Mouse (Mus musculus) midbrain, postnatal 0 days (tissue): ENCODE data around the gene Slc5a3. TPM values are rescaled to one million over a fixed set of nuclear protein-coding genes. Genes with fewer than 3 reads are reported as not detected.
A peak's percentile ranks its signal among the peaks of the same experiment; 100 is the strongest.

Experiments
- ATAC-seq: fragments of 200-750 bp; cut with Nextera tagmentation; 2 replicates; pipeline ENCODE4 v1.8.0; 2017; ENCODE audit warnings: moderate number of reproducible peaks, mild to moderate bottlenecking, moderate TSS enrichment, moderate library complexity; ENCODE audit not compliant: low FRiP score
- DNase-seq: peaks from one replicate; pipeline ENCODE4 v3.0.0-alpha.2; 2015; ENCODE audit warnings: low spot score
- H3K27ac ChIP-seq: fragments of 300-500 bp; sonication (generic); 2 replicates; pipeline ENCODE4 v1.5.1; 2014; ENCODE audit warnings: low read depth, mild to moderate bottlenecking, low read length, mixed read lengths
- H3K27me3 ChIP-seq: fragments of 300-500 bp; sonication (generic); 2 replicates; pipeline ENCODE4 v1.6.1; 2014; ENCODE audit warnings: low read length, control low read depth, mixed read lengths; ENCODE audit not compliant: insufficient read depth
- H3K36me3 ChIP-seq: fragments of 300-500 bp; sonication (generic); 2 replicates; pipeline ENCODE4 v1.6.1; 2014; ENCODE audit warnings: low read length, control low read depth, mixed read lengths; ENCODE audit not compliant: insufficient read depth
- H3K4me1 ChIP-seq: fragments of 300-500 bp; sonication (generic); 2 replicates; pipeline ENCODE4 v1.6.1; 2014; ENCODE audit warnings: mild to moderate bottlenecking, control low read depth, antibody characterized with exemption, low read length, mixed read lengths; ENCODE audit not compliant: insufficient read depth
- H3K4me2 ChIP-seq: fragments of 300-500 bp; sonication (generic); 2 replicates; pipeline ENCODE4 v1.6.1; 2014; ENCODE audit warnings: low read depth, mild to moderate bottlenecking, low read length, mixed read lengths; ENCODE audit not compliant: poor library complexity, severe bottlenecking
- H3K4me3 ChIP-seq: fragments of 300-500 bp; sonication (generic); 2 replicates; pipeline ENCODE4 v1.5.1; 2014; ENCODE audit warnings: low read depth, mild to moderate bottlenecking, low read length, moderate library complexity
- H3K9ac ChIP-seq: fragments of 300-500 bp; sonication (generic); replicated peaks from 2 replicates; pipeline ENCODE4 v1.6.1; 2014; ENCODE audit warnings: mild to moderate bottlenecking, low read length, moderate library complexity, mixed read lengths; ENCODE audit not compliant: poor library complexity, severe bottlenecking
- H3K9me3 ChIP-seq: fragments of 300-500 bp; sonication (generic); 2 replicates; pipeline ENCODE4 v1.6.1; 2016; ENCODE audit warnings: low read length, control low read depth
- CTCF ChIP-seq: IDR thresholded peaks from 2 replicates; pipeline ENCODE4 v1.5.1; 2016; ENCODE audit warnings: antibody characterized with exemption, mild to moderate bottlenecking
- WGBS: fragments of 180-500 bp; shearing (Covaris S2); extraction: QIAGEN DNeasy Blood & Tissue Kit; methylation state at CpG from one replicate; pipeline ENCODE4 v1.1.7; 2014; 5-methylcytosine and 5-hydroxymethylcytosine counted together
- polyA plus RNA-seq: library from polyadenylated mRNA; unstranded; fragments of >200 nt; fragmentation: Nextera tagmentation; extraction: Ambion mirVana; gene quantifications from 2 replicates; pipeline ENCODE4 v1.2.1, GENCODE M21; 2015
- total RNA-seq: library from RNA; depleted of rRNA; stranded (reverse); fragments of >200 nt; gene quantifications from 2 replicates; pipeline ENCODE4 v1.2.3, GENCODE M21; 2014

The Slc5a3 gene
- total and polyA plus RNA-seq, 2 experiments from 2014 or later: 12.0 to 40.0 TPM

DNA sequence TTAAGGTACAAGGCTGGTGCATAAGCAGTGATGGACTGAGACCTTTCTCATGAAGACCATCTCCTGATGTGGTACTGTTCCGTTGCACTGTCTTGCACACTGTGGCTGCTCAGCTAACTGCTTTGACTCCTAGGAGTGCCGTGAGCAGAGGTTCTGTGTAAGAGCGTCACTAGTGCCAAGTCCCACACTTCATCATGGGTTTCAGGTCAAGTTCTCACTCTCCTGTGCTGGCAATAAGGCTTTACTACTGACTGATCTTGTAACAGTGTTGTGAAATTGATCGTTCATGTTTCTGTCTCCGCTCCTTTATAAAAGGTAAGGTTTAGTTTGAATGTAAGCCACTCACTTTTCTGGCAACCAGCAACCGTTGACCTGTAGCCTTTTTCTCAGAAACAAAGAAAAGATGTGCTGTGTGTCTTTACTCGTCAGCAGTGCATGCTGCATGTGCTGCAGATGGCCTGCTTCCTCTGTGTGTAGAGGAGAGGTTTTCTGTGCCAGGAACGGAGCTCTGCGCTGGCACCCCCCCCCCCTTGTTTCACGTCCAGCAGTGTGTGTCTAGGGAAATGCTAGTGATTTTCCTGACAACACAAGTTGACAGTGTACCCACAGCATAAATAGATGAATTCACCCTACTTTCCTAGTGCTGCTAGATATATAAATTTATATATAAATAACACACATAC, 25.8 kb downstream of the Slc5a3 start:
- H3K4me1 ChIP-seq: no peaks in the 10 kb centered on the region
- 78% methylated on average over 10 of the region's 10 CpGs for WGBS
- DNase-seq (no peak), ATAC-seq (no peak)
- H3K4me2 ChIP-seq: no peak overlapping the region
- H3K36me3 ChIP-seq: no peaks in the 10 kb centered on the region
- H3K27ac ChIP-seq: no peak overlapping the region
- H3K27me3 ChIP-seq: no peaks in the 10 kb centered on the region
- H3K9ac ChIP-seq: no peak overlapping the region
- no peak for TF ChIP-seq CTCF
- H3K4me3 ChIP-seq: no peak overlapping the region
- no peaks in the 10 kb centered on the region for H3K9me3 ChIP-seq

DNA sequence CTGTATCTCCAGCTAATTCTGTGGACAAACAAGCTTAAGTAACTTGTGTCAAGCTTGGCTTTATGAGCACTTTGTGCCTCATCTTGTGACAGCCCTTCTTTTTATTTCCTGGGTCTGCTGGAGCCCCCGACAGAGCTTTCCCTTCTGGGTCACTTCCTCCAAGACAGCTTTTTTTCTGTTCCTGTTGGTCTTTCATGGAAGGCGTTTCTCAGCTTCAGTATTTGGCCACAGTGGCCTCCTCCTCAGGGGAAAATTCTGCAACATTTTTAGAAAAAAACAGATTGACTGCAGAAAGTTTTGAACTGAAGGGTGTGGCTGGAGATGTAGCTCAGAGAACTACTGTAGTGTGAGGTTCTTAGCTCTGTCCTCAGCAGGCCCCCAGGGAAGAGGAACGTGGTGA, 31.1 kb downstream of the Slc5a3 start:
- no peaks in the 10 kb centered on the region for H3K4me1 ChIP-seq
- H3K4me3 ChIP-seq: no peak overlapping the region
- no peak overlapping the region for H3K4me2 ChIP-seq
- 70% methylated on average over 3 of the region's 3 CpGs for WGBS
- no peak overlapping the region for H3K27ac ChIP-seq
- no peak overlapping the region for H3K9ac ChIP-seq
- no peak for DNase-seq
- no peak for ATAC-seq
- H3K27me3 ChIP-seq: no peaks in the 10 kb centered on the region
- no peaks in the 10 kb centered on the region for H3K36me3 ChIP-seq
- no peak for TF ChIP-seq CTCF
- no peaks in the 10 kb centered on the region for H3K9me3 ChIP-seq

DNA sequence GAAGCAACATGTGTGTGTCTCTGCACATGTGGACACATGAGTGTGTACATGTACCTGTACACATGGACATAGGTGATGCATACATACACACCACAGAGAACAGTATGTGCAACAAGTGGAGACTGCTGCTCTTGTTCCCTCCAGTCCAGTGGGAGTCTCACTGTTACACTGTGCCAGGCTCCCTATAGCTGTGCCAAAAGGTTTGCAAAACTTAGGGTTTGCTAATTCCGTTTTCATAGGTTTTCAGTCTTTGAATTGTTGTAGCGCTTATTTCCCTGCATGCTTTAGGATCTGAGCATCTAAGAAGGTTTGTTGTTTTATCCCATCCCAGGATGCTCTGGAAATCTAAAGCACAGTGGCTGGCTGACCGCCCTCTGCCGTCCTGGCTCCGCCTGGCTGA, 33.8 kb downstream of the Slc5a3 start:
- Histone ChIP-seq H3K4me2 (no peak overlapping the region), H3K27ac (no peak overlapping the region), H3K9me3 (no peaks in the 10 kb centered on the region), H3K4me3 (no peak overlapping the region), H3K27me3 (no peaks in the 10 kb centered on the region), H3K9ac (no peak overlapping the region), H3K36me3 (no peaks in the 10 kb centered on the region), H3K4me1 (no peaks in the 10 kb centered on the region)
- DNase-seq: no peak
- TF ChIP-seq CTCF: no peak
- WGBS: 45% methylated on average over 5 of the region's 5 CpGs
- no peak for ATAC-seq

DNA sequence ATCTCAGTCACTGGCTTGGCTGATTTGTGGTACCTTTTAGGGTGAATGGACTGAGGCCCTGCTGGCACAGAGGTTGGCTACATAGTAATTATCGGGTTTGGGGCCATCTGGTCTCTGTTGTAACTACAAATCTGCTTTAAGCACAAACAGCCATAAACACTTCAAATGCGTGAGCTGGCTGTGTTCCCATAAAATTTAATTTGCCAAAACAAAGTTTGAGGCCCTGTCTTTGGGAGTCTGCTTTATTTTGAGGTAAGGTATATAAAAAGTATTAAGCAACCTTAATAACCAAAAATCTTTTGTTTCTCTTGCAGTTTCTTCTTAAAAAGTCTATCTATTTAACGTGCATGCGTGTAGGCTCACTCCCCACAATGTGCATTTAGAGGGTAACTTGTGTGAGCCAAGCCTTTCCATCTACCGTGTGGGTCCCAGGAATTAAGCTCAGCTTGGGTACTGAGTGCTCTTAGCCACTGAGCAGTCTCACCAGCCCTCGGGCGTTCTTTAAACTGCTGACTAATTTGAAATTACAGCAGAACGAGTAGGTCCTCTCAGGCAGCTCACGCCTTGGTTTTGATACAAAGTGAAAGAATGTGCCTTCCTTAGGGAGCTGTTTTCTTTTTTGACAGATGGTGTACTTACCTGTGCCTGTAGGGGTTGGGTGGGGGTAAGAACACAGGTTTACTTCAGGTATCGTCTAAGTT, 40.4 kb downstream of the Slc5a3 start:
- Histone ChIP-seq H3K4me3 (no peak overlapping the region), H3K36me3 (peaks cover 7% of the 10 kb centered on the region; the same call in 1 of the 2 replicates), H3K27me3 (no peaks in the 10 kb centered on the region), H3K27ac (no peak overlapping the region; the same call in 1 of the 2 replicates), H3K9ac (no peak overlapping the region), H3K4me2 (no peak overlapping the region), H3K9me3 (no peaks in the 10 kb centered on the region), H3K4me1 (no peaks in the 10 kb centered on the region)
- no peak for TF ChIP-seq CTCF
- 76% methylated on average over 10 of the region's 10 CpGs for WGBS
- DNase-seq: peak; percentile 26
- no peak for ATAC-seq

DNA sequence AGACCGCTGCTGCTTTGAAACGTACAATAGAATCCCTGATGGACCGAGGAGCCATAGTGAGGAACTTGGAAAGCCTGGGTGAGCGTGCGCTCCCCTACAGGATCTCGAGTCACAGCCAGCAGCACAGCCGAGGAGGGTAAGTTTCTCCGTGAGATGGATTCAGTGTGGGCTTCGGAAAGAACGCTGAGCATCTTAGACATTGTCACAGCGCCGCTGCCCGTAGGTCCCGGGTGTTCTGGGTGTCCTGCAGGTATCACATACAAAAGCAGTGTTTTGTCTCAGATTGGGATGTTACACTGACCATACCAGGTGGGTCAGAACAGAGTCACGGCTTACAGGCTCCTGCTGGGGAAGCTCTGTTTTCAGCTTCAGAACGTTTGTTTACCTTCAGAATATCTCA, 41.5 kb downstream of the Slc5a3 start:
- no peak for TF ChIP-seq CTCF
- Histone ChIP-seq H3K27ac (0 out of 2 replicates have a peak overlapping the region, but pooled peaks have one; percentile 51), H3K4me2 (no peak overlapping the region), H3K36me3 (peaks cover 7% of the 10 kb centered on the region; the same call in 1 of the 2 replicates), H3K9ac (no peak overlapping the region), H3K9me3 (no peaks in the 10 kb centered on the region), H3K4me1 (no peaks in the 10 kb centered on the region), H3K4me3 (no peak overlapping the region), H3K27me3 (no peaks in the 10 kb centered on the region)
- no peak for DNase-seq
- ATAC-seq: no peak
- 84% methylated on average over 16 of the region's 16 CpGs for WGBS

DNA sequence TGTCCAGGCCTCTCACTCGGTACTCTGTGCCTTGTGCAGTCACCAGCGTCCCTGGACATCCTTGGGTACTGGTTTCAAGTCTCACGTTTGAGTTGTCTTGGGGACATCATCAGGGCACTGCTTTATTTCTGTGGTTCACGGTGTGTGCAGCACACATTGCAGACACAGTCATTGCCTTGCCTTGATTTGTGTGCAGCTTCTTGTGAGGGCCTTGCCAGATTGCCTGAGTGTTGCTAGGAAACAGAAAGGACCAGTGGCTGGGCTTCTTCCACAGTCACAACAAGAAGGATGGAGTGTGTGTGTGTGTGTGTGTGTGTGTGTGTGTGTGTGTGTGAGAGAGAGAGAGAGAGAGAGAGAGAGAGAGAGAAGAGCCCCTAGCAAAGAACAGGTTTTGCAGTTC, 42.0 kb downstream of the Slc5a3 start:
- 71% methylated on average over 4 of the region's 4 CpGs for WGBS
- Histone ChIP-seq H3K4me2 (no peak overlapping the region), H3K27ac (0 out of 2 replicates have a peak overlapping the region, but pooled peaks have one; percentile 51), H3K4me3 (no peak overlapping the region), H3K4me1 (no peaks in the 10 kb centered on the region), H3K9ac (no peak overlapping the region), H3K9me3 (no peaks in the 10 kb centered on the region), H3K27me3 (no peaks in the 10 kb centered on the region), H3K36me3 (peaks cover 7% of the 10 kb centered on the region; the same call in 1 of the 2 replicates)
- ATAC-seq (no peak), DNase-seq (peak; percentile 66)
- no peak for TF ChIP-seq CTCF
